Mouse (Mus musculus) embryo, embryonic 10 days (tissue): ENCODE measurements around the gene Mfap3l.
"Not testable (repeated sequence)": the region's sequence is repeated elsewhere in the genome, so short reads cannot be mapped to it uniquely, and the experiment has no call there.

Experiments used
- DNase-seq: peaks from one replicate; pipeline ENCODE4 v3.0.0-alpha.2; 2015; ENCODE audit warnings: low spot score

Gene Mfap3l

DNA sequence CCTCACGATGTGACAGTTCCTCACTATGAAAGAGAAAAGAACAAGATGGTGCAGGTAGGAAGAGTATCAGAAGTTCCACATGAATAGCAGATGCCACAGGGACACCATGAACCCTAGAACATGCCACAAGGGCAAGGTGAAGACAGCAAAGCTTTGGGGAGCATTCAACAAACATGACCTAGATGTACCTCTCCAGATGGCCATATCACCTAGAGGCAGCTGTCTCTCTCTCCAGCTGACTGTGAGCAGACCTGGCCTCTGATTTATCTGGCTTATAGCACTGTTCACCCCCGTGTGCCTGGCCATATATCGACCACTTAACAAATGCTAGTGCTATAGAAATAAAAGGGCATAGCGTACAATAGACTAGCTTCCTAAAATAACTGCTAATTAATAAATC is 17.5 kb downstream of the Mfap3l start:
- DNase-seq = no peak

DNA sequence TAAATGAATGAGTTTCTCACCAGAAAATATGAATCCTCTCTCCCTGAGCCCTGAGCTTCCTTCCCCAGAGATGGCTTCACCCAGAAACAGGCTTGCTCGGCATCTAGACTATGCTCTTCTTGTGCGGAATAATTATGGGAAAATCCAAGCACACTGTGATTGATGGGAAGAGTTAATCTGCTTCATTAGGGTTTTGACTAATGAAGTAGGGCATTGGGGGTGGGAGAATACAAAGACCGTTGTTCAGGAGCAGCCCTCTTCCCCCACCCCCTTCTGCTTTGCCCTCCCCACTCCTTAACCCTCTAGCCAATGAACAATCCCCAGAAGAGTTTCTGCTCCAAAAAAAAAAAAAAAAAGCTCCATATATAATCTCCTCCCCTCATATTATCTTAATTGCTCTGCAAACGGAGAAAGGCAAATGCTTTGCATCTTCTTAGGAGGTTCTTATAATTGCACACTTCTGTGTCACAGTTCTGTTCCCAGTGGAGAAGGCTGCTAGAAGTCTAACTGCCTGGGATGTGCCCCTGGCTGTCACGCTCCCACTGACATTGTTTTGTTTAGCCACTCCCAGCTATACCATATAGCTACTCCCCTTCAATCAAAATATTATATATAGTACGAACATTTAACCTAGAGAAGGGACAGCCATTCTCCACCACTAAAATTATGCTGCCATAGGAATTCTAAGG is 24.9 kb downstream of the Mfap3l start:
- no peak for DNase-seq

DNA sequence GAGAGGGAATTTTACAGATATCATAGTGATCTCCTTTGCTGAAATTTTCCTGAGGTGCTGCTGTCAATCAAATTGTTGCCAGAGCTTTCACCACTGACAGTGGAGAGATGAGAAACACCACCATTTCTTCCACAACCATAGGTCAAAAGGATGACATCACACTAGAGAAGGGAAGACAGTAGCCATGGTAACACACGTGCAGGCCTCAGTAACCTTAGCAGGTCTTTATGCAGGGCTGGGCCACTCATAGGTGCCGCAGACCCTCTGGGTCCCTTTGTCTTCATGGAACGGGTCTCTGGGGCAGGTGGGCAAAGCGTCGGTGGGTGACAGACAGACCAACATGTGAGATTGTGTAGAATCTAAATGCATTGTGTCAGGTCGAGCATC is 25.5 kb downstream of the Mfap3l start:
- no peak for DNase-seq

DNA sequence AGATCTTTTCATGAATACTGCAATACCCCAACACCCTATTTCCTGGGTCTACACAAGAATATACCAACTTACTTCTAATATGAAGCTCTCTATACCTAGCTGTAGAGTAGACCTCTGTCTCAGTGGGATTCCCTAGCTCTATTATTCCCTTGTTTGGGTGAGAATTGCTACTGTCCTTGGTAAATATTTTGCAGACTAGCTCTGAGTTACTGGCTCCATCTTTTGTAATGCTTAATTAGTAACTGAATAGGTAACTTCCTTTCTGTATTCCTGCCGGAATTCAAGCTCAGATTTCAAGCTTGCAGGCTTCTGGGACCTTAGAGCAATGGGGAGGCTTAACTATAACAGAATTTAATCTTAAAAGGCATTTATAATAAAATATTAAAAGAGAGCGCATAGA is 26.1 kb downstream of the Mfap3l start:
- DNase-seq = not testable (repeated sequence)

DNA sequence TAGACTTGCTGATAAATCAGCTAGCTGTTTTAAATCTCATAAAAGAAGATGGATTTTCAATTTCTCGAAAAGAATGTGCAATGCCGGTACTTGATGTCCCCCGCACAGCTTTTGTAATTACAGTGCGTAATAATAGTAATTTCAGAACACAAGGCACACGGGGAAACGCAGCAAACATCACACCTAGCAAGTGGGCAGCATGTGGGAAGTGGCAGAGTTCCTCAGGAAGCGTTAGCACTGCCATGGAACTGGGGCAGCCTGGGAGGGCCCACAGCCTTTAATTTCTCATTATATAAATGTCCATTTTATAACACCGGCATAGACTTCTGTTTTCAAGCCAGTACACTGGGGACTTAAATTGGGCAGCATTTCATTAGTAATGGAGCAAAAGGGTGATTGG is 27.1 kb downstream of the Mfap3l start:
- DNase-seq = no peak

DNA sequence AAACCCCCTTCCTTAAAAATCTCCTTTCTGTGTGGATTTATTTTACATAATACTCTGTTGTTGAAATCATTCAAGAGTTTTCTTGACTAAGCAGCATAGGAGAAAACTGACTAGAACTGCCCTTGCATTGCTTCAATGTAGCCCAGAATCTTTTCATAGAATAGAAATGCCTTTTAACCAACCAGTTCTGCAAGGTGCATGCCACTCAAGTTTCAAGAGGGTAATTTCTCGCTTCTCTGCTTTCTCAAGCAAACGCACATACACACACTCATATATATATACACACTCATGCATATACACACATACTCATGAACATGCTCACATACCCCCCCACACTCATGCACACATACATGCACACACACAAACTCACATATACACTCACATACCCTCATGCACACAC is 28.6 kb downstream of the Mfap3l start:
- no peak for DNase-seq

DNA sequence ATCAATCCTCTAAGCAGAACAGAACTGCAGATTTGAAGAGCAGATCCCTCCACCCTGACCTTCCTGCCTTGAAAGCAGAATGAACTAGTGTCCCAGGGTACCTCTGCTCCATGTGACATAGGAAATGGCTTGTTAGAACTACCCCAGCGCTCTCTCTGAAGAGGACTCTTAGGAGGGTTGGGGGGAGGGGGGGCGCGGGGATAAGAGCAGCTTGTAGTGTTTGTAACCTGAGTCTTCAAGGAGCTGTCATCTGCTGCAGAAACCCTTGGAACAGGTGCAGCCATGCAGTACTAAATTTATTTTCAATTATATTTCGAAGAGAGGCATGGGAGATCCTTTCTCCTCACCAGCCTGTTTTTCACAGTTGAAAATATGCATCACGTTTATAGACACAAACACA is 30.9 kb downstream of the Mfap3l start:
- DNase-seq = no peak

DNA sequence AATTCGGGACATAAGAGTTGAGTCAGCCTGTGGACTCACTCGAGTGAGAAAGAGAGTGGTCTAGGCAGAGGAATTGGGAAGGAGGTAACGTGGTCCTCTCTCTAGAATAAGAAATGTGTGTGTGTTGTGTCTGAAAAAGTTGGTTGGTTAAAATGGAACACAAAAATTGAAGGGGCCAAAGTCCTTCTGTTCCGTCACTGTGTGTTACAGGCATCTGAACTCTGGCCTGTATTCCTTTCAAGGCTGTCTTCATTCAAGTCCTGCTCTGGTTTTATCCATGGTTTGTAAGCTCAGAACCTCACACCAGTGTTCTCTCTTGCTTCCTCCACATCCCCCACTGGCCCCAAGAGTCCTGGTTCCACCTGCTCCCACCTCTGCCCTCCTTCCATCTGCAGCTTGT is 33.2 kb downstream of the Mfap3l start:
- DNase-seq = no peak

DNA sequence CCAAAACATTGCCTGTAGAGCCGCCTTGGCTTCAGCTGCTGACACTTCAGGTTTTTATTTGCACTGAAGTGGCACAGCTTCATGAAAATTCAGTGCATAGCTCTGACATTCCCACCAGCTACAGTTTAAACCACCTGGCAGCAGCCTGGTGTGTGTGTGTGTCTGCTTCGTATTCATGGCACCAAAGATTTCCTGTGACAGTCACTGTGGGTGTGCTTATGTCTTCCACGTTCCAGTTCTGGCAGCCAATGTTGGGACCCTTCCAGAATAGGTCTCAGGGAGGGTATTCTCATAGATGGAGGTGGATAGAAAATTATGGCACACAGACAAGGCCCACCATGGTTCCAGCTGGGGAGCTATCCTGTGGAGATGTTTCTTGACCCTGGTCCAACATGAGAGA is 34.2 kb downstream of the Mfap3l start:
- no peak for DNase-seq

DNA sequence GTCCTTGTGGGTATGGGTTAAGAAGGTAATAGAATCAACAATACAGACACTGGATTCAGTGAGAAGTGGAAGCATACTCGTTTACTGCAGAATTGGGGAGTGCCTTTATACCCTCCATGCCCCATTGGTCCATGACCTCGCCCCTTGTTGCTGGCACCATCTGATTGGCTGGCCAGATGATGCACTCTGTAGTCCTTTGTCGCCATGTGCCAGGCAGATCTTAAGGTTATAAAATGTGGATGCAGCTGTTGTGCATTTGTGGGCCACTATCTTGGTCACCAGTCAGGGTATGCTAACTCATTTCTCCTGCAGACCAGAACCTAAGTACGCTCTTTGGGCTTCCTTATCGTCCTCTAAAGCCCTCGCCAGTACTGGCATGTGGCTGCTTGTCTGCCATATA is 46.0 kb downstream of the Mfap3l start:
- DNase-seq = no peak

DNA sequence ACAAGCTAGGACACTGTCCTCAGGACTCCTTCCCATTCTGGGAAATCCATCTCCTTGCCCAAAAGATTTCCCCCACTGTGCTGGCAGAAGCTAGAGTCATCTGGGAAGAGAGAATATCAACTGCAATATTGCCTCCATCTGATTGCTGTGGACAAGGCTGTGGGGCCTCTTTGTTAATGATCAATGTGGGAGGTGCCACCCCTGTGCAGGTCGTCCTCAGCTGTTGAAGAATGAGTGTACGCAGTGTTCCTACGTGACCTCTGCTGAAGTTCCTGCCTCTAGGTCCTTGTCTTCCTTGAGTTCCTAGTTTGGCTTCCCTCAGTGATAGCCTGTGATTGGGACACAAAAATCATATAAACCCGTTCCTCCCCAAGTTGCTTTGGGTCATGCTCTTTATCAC is 49.2 kb downstream of the Mfap3l start:
- DNase-seq = no peak

DNA sequence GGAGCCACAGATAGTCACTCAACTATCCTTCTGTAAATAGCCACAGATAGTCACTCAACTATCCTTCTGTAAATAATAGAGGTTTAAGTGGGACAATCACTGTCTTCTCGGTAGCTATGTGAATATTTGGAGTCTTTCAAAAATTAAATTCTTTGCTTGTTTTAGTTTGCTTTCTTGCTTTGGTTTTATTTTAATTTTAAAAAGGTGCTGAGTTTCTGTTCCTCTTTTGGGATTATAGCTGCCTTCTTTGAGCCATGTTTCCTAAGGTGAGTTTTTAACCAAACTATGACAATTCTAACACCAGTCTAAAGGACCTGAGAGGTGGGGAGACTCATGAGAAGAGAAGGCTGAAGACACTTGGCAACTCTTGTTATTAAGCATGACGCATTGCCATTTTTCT is 49.7 kb downstream of the Mfap3l start:
- no peak for DNase-seq

DNA sequence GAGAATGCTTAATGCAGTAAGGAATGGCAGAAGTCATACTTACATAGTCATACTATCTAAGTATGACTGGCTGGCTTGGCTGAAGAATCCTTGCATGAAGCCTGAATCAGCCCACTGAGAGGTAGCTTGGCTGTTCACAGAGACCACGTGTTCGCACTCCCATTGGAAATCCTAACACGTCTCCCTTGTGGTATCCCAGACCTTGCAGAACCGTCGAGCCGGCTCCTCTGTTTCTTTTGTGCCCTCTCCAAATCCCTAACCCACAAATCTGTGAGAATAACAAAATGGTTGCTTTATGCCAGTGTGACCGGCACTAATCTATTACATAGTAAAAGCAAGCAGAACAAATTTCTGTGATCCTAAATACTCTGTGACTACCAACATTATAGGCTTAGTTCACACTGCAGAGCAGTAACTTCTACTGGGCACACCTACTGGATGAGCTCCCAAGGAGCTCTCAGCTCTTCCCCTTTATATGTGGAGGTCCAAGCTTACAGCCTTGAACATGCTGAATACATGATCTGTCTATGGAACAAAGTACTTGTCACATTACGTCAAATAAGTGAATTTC is 79.0 kb downstream of the Mfap3l start:
- DNase-seq = no peak

DNA sequence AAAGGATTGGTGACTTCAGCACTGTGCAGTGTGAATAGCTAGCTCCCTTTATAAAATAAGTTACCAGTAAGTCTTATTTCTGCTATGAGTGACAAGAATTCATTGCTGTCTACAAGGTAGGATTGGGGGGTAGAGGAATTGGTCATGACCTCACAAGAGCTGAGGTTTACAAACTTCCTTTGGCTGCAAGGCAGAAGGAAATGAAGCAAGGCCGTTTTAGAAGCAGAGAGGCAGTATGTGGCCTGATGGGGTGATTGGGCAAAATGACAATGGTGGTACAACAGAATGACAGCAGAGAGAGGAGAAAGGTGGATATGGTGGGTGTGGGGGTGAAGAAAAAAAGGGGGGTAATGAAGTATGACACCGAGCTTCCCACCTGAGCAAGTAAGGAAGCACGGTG is 82.1 kb downstream of the Mfap3l start:
- DNase-seq = no peak

DNA sequence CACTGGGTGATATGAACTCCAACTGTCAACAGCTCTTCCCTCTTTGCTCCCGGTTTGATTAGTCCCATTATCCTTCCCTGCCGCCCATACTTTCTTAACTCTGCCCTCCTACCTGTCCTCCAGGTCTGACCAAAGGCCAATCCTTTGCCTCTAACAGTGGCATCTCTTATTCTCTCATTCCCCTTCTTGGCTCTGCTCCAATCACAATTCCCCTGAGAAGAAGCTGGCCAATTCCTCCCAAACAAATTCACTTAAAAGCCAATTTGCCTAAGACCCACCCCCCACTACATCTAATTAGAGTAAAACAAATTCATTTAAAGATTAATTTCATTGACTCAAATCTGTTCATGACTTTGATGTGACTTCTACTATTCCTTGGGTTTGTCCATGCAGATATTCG is 86.1 kb downstream of the Mfap3l start:
- no peak for DNase-seq
